Mouse (Mus musculus): ENCODE data around the gene Iqcm. TPM values are rescaled to one million over a fixed set of nuclear protein-coding genes. Genes with fewer than 3 reads are reported as not detected.
"Not testable (repeated sequence)": the region's sequence is repeated elsewhere in the genome, so short reads cannot be mapped to it uniquely, and the experiment has no call there.

Iqcm gene
- polyA plus RNA-seq (2015; fragmentation: Nextera tagmentation; extraction: Ambion mirVana): not detected in 2 replicates

- Histone ChIP-seq H3K27ac (ENCODE audit: low read depth) (no peak within 1 kb of the TSS), H3K9me3 (ENCODE audit: low read length) (no peaks in the 10 kb centered on the region; the same call in none of the 2 replicates), H3K4me3 (ENCODE audit: low read depth, low read length) (no peak within 1 kb of the TSS), H3K27me3 (ENCODE audit: insufficient read depth, low read length) (no peaks in the 10 kb centered on the region), H3K4me2 (ENCODE audit: low read depth, low read length) (no peak within 1 kb of the TSS), H3K9ac (replicated peaks) (no peak within 1 kb of the TSS), H3K36me3 (replicated peaks; ENCODE audit: insufficient read depth, low read length) (no peaks in the 10 kb centered on the region), H3K4me1 (ENCODE audit: insufficient read depth) (no peaks in the 10 kb centered on the region)
- no peak for TF ChIP-seq EP300 (IDR thresholded peaks at IDR 0.05; ENCODE audit: low read depth)
- no peak for TF ChIP-seq CTCF (IDR thresholded peaks at IDR 0.05; ENCODE audit: low read depth)
- ATAC-seq: no peak
- no peak for DNase-seq
- WGBS (ENCODE audit: insufficient replicate concordance): 82% methylated on average over 7 of the region's 7 CpGs
These were observed at the start of gene Iqcm for GRCm38 (mm10) chr8:75448394-75448793. Gene Iqcm (plus strand): TSS chr8:75448694.

GRCm38 (mm10) chr8:75406489-75406888 is 42.0 kb upstream of the Iqcm start, which contains the start of gene Gm10358:
Gene Gm10358 (minus strand): TSS chr8:75406589.
- TF ChIP-seq CTCF (IDR thresholded peaks at IDR 0.05; ENCODE audit: low read depth) (no peak), EP300 (IDR thresholded peaks at IDR 0.05; ENCODE audit: low read depth) (no peak)
- WGBS (ENCODE audit: insufficient replicate concordance): 88% methylated on average over 5 of the region's 5 CpGs
- H3K27ac ChIP-seq (ENCODE audit: low read depth): no peak within 1 kb of the TSS
- no peaks in the 10 kb centered on the region for H3K4me1 ChIP-seq (ENCODE audit: insufficient read depth)
- no peak within 1 kb of the TSS for H3K4me3 ChIP-seq (ENCODE audit: low read depth, low read length)
- H3K9ac ChIP-seq (replicated peaks): no peak within 1 kb of the TSS
- ATAC-seq (no peak), DNase-seq (no peak)
- no peaks in the 10 kb centered on the region for H3K36me3 ChIP-seq (replicated peaks; ENCODE audit: insufficient read depth, low read length)
- no peak within 1 kb of the TSS for H3K4me2 ChIP-seq (ENCODE audit: low read depth, low read length)
- H3K9me3 ChIP-seq (ENCODE audit: low read length): no peaks in the 10 kb centered on the region
- H3K27me3 ChIP-seq (ENCODE audit: insufficient read depth, low read length): no peaks in the 10 kb centered on the region

GRCm38 (mm10) chr8:75415696-75416095 is 32.8 kb upstream of the Iqcm start:
- not testable (repeated sequence) for DNase-seq; H3K27ac ChIP-seq (ENCODE audit: low read depth); H3K4me1 ChIP-seq (ENCODE audit: insufficient read depth); ATAC-seq; H3K9ac ChIP-seq (replicated peaks); H3K4me3 ChIP-seq (ENCODE audit: low read depth, low read length); H3K36me3 ChIP-seq (replicated peaks; ENCODE audit: insufficient read depth, low read length); H3K4me2 ChIP-seq (ENCODE audit: low read depth, low read length); H3K9me3 ChIP-seq (ENCODE audit: low read length); H3K27me3 ChIP-seq (ENCODE audit: insufficient read depth, low read length)
- WGBS (ENCODE audit: insufficient replicate concordance): 67% methylated on average over 3 of the region's 3 CpGs

GRCm38 (mm10) chr8:75476756-75477155 is 28.3 kb downstream of the Iqcm start:
- Histone ChIP-seq H3K9me3 (ENCODE audit: low read length) (no peaks in the 10 kb centered on the region), H3K4me2 (ENCODE audit: low read depth, low read length) (no peak overlapping the region), H3K4me3 (ENCODE audit: low read depth, low read length) (no peak overlapping the region), H3K36me3 (replicated peaks; ENCODE audit: insufficient read depth, low read length) (no peaks in the 10 kb centered on the region), H3K27ac (ENCODE audit: low read depth) (no peak overlapping the region), H3K4me1 (ENCODE audit: insufficient read depth) (no peaks in the 10 kb centered on the region), H3K9ac (replicated peaks) (no peak overlapping the region), H3K27me3 (ENCODE audit: insufficient read depth, low read length) (no peaks in the 10 kb centered on the region)
- TF ChIP-seq EP300 (IDR thresholded peaks at IDR 0.05; ENCODE audit: low read depth) (no peak), CTCF (IDR thresholded peaks at IDR 0.05; ENCODE audit: low read depth) (no peak)
- 77% methylated on average over 1 of the region's 1 CpGs for WGBS (ENCODE audit: insufficient replicate concordance)
- DNase-seq (no peak), ATAC-seq (no peak)

- H3K4me3 ChIP-seq (ENCODE audit: low read depth, low read length): no peak overlapping the region
- no peaks in the 10 kb centered on the region for H3K36me3 ChIP-seq (replicated peaks; ENCODE audit: insufficient read depth, low read length)
- ATAC-seq (no peak), DNase-seq (no peak)
- H3K27ac ChIP-seq (ENCODE audit: low read depth): no peak overlapping the region
- 69% methylated on average over 13 of the region's 13 CpGs for WGBS (ENCODE audit: insufficient replicate concordance)
- H3K27me3 ChIP-seq (ENCODE audit: insufficient read depth, low read length): no peaks in the 10 kb centered on the region
- H3K9ac ChIP-seq (replicated peaks): no peak overlapping the region
- H3K9me3 ChIP-seq (ENCODE audit: low read length): no peaks in the 10 kb centered on the region
- H3K4me1 ChIP-seq (ENCODE audit: insufficient read depth): no peaks in the 10 kb centered on the region
- no peak overlapping the region for H3K4me2 ChIP-seq (ENCODE audit: low read depth, low read length)
- no peak for TF ChIP-seq EP300 (IDR thresholded peaks at IDR 0.05; ENCODE audit: low read depth)
- TF ChIP-seq CTCF (IDR thresholded peaks at IDR 0.05; ENCODE audit: low read depth): no peak
These were observed 40.7 kb downstream of the Iqcm start for GRCm38 (mm10) chr8:75489035-75489678.

GRCm38 (mm10) chr8:75509299-75509698 is 60.8 kb downstream of the Iqcm start:
- WGBS (ENCODE audit: insufficient replicate concordance): 88% methylated on average over 1 of the region's 1 CpGs
- Histone ChIP-seq H3K36me3 (replicated peaks; ENCODE audit: insufficient read depth, low read length) (no peaks in the 10 kb centered on the region), H3K4me2 (ENCODE audit: low read depth, low read length) (no peak overlapping the region), H3K9ac (replicated peaks) (no peak overlapping the region), H3K4me3 (ENCODE audit: low read depth, low read length) (no peak overlapping the region), H3K27ac (ENCODE audit: low read depth) (no peak overlapping the region), H3K9me3 (ENCODE audit: low read length) (no peaks in the 10 kb centered on the region), H3K27me3 (ENCODE audit: insufficient read depth, low read length) (no peaks in the 10 kb centered on the region), H3K4me1 (ENCODE audit: insufficient read depth) (no peaks in the 10 kb centered on the region)
- ATAC-seq (no peak), DNase-seq (no peak)
- TF ChIP-seq CTCF (IDR thresholded peaks at IDR 0.05; ENCODE audit: low read depth) (no peak), EP300 (IDR thresholded peaks at IDR 0.05; ENCODE audit: low read depth) (no peak)

All from liver, postnatal 0 days (tissue).